Mouse (Mus musculus): ENCODE measurements around the gene Nol6.

- TF ChIP-seq EP300 (IDR thresholded peaks at IDR 0.05; ENCODE audit: low read depth) (no peak), CTCF (IDR thresholded peaks at IDR 0.05; ENCODE audit: low read depth) (no peak)
Measured at GRCm38 (mm10) chr4:41108717-41109425, 15.4 kb downstream of the Nol6 start.
